Mouse (Mus musculus) heart, postnatal 36 days (tissue): ENCODE results near the gene Myo16. TPM values are rescaled to one million over a fixed set of nuclear protein-coding genes. Genes with fewer than 3 reads are reported as not detected.

Experiments
- DNase-seq, 2 experiments: peaks; one replicate each; pipeline ENCODE4 v3.0.0; 2021 to 2022
- intact Hi-C: fragments of 180-260 bp; cut with DNase I; formaldehyde crosslinking; loops from one replicate; pipeline ENCODE4 v1.15.1; 2025
- total RNA-seq, 2 experiments: library from RNA; stranded (reverse); gene quantifications; 2 replicates each; pipeline ENCODE4 v1.2.3; 2021

Myo16 gene
- total RNA-seq, 2 experiments from 2014 or later, result 2.4 to 3.2 TPM

- no peak for DNase-seq
- intact Hi-C loops, result no loop called here
Observed at GRCm38 (mm10) chr8:10453046-10453445, 299.3 kb downstream of the Myo16 start.

DNA sequence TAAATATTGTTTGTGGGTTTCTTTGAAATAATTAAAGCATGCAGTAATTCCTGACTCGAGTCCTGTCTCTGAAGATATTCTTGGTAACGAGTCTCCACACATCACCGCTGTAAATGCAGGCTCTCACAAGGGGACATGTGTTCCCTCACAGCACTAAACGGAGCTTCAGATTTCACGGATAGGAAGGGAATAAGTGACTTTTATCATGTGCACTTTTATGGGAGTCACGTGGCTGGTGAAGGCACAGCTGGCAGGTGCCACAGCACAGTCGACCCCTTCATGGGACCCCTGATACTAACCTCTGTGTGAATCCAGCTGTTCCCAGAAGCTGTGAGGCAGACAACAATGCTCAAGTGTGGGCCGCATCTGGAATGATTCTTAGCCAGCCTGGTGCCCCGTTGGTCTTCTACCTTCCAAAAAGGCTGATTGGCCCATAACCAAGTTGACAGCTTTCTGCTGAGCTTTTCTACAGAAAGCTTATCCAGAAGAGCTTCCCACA, 304.5 kb downstream of the Myo16 start:
- DNase-seq, result no peak

GRCm38 (mm10) chr8:10462271-10462670, 308.6 kb downstream of the Myo16 start:
- DNase-seq, result no peak
- intact Hi-C loops, result no loop called here

More for the DNA sequence above, 304.5 kb downstream of the Myo16 start:
- intact Hi-C loops, result no loop called here

DNA sequence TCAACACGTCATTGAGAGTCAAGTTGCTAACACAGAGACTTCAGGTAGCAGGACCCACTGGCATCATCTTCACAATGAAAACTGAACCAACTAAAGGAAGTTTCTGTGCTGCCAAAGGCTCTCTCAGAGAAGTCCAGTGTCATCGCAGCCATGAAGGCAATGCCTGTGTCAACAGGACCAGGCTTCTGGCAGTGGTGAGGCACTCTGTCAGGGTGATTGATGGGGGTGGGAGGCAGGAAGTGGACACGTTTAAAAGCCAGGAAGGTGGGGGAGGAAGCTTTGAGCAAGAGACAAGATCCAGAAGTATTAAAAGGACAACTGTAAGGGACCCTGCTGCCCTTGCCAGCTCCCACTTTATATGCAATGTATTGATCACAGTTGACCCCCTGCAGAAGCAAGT, 314.8 kb downstream of the Myo16 start:
- intact Hi-C loops, result no loop called here
- DNase-seq, result no peak

- intact Hi-C loops, result no loop called here
- DNase-seq, result no peak
Observed at GRCm38 (mm10) chr8:10469658-10470057, 315.9 kb downstream of the Myo16 start.

GRCm38 (mm10) chr8:10470280-10470679, 316.6 kb downstream of the Myo16 start:
- DNase-seq, result no peak
- intact Hi-C loops, result no loop called here

DNA sequence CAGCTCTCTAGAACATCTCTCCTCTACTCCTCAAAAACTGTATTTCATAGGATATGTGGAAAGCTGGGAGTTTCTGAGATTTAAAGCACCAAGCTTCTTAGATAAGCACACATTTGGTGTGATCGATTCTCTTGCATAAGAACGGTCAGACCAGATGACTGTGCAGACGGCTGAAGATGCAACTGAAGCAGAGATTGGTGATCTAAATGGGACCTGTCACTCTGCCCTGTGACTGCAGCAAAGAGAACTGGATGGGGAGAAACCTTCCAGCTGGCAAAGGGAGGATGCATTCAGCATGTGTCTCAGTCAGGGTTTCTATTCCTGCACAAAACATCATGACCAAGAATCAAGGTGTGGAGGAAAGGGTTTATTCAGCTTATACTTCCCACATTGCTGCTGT, 318.7 kb downstream of the Myo16 start:
- intact Hi-C loops, result no loop called here
- no peak for DNase-seq

GRCm38 (mm10) chr8:10474446-10474845, 320.7 kb downstream of the Myo16 start:
- intact Hi-C loops, result no loop called here
- no peak for DNase-seq

GRCm38 (mm10) chr8:10479059-10479458, 325.3 kb downstream of the Myo16 start:
- intact Hi-C loops, result no loop called here
- DNase-seq, result no peak

GRCm38 (mm10) chr8:10480850-10481249, 327.1 kb downstream of the Myo16 start:
- intact Hi-C loops, result no loop called here
- DNase-seq, result no peak

DNA sequence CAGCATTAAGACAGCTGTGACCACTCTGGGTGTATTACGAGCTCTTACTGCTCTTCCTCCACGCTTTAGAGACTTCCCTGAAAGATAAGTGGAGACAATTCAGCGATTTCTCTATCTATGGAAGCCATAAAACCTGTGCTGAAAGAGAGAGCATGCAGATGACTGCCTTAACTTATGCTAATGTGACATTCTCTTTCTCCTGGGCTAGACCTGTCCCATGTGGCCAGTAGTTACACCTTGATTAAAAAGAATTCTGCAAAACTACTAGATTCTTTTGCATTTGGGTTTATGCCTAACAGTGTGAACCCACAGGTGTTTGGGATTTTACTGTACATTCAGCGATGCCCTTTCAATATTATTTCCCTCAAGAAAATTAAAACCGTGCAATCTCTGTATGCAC, 328.4 kb downstream of the Myo16 start:
- intact Hi-C loops, result no loop called here
- DNase-seq, result no peak

- DNase-seq, result no peak
- intact Hi-C loops, result no loop called here
Observed at GRCm38 (mm10) chr8:10482880-10483279, 329.2 kb downstream of the Myo16 start.

- intact Hi-C loops, result no loop called here
- DNase-seq, result no peak
Observed at GRCm38 (mm10) chr8:10483841-10484240, 330.1 kb downstream of the Myo16 start.

- DNase-seq, result no peak
- intact Hi-C loops, result no loop called here
Observed at GRCm38 (mm10) chr8:10489738-10490419, 336.2 kb downstream of the Myo16 start.

GRCm38 (mm10) chr8:10490420-10490784, 336.7 kb downstream of the Myo16 start:
- DNase-seq, result no peak
- intact Hi-C loops, result no loop called here

DNA sequence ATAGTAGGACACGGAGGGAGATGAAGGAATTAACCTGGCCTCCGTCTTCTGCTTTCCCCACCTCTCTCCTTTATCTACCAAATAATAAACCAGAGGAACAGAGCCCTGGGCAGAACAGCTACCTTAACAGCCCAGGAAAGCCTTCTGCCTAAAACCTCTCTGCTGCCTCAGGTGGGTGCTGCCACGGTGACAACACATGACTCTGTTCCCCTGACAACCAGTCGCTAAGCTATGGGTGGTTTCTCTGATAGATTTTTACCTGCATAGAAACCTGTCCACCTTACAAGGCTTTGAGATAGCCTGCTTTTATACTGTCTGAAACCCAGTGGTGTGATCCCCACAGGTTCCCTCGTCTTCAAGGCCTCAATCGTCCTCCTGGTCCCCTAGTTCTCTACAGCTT, 337.2 kb downstream of the Myo16 start:
- intact Hi-C loops, result no loop called here
- DNase-seq, result no peak

GRCm38 (mm10) chr8:10499846-10500245, 346.1 kb downstream of the Myo16 start:
- intact Hi-C loops, result no loop called here
- no peak for DNase-seq

DNA sequence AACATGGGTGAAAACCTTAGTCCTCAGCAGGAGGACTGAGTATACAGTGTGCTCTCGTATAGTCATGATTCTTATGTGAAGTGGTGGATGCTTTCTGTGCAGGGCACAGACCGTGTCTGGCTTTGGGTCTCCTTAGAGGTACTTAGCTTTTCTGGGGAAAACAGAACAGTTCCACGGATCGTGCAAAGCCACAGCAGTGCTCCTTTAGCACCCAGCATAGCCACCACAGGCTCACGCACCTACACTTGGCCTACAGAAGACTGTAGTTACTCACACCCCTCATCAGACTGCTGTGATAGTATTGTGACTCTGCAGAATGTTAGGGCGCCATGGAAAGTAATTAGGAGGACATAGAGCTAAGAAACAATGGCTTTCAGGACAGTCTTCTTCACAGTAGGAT, 346.8 kb downstream of the Myo16 start:
- no peak for DNase-seq
- intact Hi-C loops, result no loop called here

GRCm38 (mm10) chr8:10501750-10502149, 348.0 kb downstream of the Myo16 start:
- intact Hi-C loops, result no loop called here
- no peak for DNase-seq

GRCm38 (mm10) chr8:10512105-10512504, 358.4 kb downstream of the Myo16 start:
- DNase-seq, result no peak
- intact Hi-C loops, result no loop called here

GRCm38 (mm10) chr8:10517381-10517780, 363.7 kb downstream of the Myo16 start:
- intact Hi-C loops, result no loop called here
- DNase-seq, result no peak

- DNase-seq, result no peak
- intact Hi-C loops, result no loop called here
Observed at GRCm38 (mm10) chr8:10519276-10519675, 365.6 kb downstream of the Myo16 start.

DNA sequence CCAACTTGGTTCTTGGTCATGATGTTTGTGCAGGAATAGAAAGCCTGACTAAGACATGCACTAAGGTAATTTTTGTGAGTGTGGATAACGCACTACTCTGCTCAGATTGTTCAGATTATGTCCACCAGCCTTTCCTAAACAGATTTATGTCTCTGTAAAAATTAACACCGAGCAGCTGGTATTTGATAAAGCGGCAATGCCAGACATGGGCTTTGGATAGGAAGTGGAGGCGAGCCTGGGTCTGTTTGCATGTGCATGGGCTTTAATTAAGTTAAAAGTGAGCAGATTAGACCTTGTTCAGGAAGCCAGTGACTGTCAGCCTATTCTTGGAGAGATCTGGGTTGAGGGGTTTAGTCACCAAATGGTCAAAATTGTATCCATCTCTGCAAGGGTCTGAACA, 367.8 kb downstream of the Myo16 start:
- intact Hi-C loops, result no loop called here
- DNase-seq, result no peak
